Mouse (Mus musculus) cerebellum, adult 9-11 months (tissue): ENCODE results near the gene Rbms3.

Source experiments
- DNase-seq: peaks from one replicate; pipeline ENCODE4 v3.0.0; 2022

Gene Rbms3

DNA sequence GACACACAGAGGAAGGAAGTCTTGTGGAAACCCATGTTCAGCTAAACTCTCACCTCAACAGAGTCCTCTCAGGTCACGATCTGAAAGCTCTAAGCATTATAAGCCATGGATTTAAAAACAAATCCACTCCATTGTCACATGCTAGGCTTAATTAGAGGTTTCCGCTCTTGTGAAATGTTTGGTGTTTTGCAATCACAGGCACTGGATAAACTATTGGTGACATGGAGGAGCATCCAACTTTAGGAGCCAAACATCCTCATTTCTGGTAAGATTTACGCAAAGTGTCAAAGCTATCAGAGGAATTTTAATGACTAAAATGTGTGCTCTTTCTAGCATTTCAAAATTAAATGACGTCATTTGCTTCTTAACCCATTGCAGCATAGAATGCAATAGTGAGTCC lies 821.3 kb downstream of the Rbms3 start:
- DNase-seq, result no peak

DNA sequence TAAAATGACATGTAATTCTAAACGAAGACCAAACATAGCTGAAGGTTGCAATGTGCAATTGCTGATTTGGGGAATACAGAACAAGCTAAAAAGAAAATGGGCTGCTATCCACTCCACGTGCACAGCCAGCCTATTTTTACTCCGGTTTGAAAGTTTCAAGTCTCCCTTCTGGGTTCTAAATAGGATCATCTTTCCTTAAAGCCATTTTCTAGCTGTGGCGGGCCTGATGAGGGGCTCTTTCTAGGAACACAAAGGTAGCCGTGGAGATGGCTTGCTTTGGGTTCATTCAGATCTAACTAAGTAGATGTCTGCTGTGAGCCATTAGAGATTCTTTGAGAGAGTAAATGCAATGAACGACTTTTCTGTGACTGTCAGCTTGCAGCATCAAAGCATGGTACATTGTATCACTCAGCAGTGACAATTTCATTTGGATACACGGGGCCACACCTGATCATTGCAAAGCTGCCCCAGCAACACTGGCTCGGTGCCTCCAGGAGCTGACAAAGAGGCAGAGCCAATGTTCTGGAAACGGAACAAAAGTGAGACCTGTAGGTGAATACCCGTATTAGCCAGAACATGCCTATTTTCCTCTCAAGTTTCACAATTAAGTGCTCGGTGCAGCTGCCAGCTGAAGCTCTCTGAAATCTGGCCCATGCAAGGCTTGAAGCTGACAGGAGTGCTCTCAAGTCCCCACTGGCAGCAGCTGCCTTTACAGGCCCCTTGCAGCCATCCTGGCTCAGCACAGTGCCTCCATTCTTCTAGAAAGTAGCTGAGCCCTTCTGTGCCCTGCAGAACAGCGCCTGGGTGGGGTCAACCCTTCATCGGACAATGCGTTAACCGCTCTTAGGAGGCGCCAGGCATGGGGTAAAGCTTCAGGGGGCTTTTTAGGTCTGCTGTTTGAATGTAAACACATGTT lies 822.3 kb downstream of the Rbms3 start:
- DNase-seq, result no peak

DNA sequence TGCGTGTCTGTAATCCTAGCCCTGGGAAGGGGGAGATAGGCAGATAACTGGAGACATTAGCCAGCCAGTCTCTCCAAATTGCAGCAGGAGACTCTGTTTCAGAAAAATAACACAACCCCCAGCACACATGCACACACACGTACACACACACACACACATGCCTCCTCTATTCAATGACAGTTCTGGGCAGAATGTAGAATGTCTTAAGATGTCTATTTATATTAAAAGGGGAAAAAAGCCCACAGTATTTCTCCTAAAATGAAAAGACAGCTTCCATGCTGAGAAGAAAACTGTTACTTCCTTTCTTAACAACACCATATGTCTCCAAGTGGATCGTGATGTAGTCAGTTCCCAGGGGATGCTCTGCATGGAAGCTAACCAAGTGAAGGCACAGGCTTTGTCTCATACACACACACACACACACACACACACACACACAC lies 826.4 kb downstream of the Rbms3 start:
- DNase-seq, result no peak

DNA sequence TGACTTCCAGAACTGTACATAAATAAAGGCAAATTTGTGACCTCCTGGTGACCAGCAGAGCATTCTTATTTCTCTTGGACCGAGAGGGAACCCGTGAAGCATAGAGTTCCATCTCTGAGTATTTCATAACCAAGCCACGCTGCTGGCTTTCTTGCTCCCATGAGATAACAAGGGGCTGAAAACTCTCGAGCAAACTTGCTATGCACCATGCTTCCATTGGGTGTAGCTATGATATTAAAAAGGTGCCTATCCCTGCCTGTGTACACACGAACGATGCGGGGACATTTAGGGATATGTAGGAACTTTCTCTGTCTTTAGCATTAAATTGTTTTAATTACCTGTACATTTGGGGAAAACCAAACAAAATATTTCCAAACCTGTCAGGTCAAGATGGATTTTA lies 827.1 kb downstream of the Rbms3 start:
- DNase-seq, result no peak

DNA sequence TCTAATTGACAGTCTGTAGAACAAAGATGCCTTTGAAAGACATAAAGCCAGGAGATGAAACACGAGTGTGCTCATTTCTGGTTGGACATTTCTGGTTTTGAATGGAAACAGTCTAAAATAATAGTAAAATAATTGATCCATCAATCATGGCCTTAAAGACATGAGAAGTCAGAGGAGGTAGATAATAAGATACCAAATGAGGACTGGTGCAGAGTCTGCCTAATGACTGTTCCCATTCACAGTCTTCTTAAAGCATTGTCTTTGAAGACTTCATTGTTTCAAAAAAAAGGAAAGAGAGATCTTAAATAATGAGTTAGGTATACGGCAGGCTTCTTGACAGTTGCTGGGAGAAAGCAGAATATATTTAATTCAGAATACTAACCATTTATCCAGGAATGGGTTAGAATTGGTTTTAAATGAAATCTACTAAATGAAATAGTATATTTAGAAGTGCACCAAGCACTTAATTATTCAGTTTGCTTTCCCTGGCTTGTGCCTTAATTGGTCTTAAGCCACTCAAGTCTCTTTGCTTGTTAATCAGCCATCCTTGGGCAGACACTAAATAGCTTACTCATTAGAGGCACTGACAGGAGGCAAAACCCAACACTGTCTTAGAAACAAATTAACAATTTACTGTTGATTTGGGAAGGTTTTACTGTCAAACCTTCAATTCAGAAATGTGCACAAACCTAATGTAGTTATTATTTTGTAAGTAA lies 834.3 kb downstream of the Rbms3 start:
- DNase-seq, result no peak

DNA sequence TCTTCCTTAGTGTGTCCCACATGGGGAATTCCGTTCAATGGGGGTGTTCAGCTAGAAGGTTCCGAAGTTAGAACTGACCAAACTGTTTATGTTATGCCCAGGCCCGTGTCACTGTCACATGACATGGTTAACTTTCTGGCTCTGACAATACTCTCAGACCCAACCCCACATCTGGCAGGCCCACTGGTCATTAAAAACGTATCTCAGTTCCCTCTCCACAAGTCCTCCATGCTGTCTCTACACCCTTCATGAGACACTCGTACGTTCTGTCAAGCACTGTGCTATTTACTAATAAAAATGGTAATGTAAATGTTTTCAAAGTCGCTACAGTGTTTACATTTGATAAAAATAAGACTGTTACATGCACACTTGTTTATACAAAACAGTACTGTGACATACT lies 837.9 kb downstream of the Rbms3 start:
- no peak for DNase-seq

DNA sequence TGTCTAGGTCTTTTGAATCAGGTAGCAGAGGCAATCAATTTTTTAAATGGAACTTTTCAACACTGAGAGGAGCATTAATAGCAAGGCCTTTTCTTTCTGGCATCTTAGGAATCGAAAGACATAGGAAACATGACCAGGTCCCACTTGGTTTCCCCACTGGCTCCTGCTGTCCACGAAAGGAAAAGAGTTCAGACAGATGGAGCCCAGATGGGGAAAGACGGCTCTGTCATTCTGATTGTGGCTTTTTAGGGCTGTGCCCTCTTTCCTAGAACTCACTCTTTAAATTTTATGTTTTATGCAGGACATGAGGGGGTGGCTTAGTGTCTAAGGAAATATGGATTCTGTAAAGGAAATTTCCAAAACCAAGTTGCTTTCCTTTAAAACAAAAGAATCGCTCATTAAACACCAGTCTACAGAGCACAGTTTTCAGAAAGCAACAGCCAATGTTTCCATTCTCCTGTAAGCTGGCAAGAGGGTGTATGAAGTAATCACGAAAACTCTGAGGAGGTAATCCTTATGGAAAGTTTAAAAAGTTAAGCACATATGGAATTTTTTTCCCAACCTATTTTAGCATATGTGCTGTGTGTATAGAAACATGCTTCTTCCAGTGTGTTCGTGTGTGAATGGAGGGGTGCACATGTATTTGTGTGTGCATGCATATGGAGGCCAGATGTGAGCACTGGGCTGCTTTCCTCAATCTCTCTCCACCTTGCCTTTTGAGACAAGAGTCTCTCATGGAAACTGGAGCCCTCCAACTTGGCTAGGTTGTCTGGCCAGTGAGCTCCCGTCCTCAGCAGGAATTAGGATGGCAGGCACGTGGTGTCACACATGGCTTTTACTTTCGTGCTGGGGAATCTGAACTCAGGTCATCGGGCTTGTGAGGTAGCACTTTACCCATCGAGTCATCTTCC lies 843.3 kb downstream of the Rbms3 start:
- DNase-seq, result no peak

DNA sequence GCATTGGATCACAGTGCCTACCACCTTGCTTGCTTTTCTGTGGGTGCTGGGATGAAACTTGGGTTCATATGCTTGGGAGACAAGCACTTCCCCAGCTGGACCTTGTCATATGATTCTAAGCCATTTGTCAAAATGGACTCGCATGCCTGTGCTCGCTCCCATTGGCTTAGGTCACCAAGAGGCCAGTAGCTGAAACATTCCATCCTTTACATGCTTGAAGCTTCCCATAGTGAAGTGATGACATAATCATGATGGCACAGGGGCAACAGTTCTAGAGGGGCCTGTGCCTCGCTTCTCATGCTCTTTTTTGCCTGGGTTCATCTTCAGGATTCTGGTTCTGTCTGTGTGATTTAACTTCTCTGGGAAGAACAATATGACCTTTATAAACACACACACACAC lies 857.9 kb downstream of the Rbms3 start:
- DNase-seq, result no peak

DNA sequence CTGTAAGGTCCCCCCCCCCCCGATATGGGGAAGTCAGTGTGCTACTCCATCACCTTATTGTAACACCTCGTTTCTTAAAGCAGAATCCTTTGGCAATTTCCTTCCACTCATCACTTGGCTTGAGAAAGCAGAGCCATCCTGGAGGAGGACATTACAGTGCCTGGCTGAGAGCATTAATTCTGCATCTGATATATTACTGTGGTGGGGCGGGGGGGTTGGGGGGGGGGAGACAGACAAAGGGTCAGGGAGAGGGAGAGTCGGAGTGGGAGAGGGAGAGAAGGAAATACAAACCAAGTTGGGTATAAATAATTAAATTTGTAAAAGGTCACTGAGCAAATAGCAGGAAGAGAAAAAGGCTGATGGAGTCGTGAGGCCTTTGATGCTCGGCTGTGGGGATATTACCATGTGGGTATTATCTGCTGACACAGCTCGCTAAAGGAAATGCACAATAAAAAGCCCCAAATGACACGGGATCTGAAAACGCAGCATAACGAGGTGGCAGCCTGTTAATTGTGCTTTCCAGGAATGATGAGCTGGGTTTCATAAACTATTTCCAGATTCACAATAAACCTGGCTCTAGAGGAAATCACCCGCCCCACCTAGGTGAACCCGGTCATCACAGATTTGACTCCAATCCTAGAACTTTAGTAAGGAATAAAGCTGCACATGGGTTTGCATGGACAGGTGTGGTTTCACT lies 860.2 kb downstream of the Rbms3 start:
- DNase-seq, result no peak

DNA sequence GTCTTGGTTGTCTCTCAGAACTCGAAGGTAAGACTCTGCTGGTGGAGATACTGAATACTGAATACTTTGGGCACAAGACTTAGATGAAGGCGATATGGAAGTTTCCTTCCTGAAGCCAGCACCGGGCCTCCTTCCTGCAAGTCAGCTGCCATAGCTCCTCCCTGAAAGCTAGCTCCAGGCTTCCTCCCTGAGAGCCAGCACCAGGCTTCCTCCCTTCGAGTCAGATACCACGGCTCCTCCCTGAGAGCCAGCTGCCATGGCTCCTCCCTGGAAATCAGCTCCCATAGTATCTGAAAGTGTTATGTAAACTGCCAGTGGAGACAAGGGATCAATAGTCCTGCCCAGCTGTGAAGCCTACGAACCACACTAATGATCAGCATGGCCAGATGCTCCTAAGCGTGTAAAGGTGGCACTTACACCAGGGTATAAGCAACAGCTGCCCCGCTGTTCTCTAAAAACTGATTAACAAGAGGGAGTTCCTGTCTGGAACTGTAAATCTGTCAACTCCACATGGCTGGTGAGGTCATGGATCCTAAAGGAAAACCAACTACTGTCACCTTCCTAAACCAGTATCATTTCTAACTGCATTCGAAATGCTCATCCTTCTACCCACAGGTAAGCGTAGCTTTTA lies 867.2 kb downstream of the Rbms3 start:
- DNase-seq, result no peak

DNA sequence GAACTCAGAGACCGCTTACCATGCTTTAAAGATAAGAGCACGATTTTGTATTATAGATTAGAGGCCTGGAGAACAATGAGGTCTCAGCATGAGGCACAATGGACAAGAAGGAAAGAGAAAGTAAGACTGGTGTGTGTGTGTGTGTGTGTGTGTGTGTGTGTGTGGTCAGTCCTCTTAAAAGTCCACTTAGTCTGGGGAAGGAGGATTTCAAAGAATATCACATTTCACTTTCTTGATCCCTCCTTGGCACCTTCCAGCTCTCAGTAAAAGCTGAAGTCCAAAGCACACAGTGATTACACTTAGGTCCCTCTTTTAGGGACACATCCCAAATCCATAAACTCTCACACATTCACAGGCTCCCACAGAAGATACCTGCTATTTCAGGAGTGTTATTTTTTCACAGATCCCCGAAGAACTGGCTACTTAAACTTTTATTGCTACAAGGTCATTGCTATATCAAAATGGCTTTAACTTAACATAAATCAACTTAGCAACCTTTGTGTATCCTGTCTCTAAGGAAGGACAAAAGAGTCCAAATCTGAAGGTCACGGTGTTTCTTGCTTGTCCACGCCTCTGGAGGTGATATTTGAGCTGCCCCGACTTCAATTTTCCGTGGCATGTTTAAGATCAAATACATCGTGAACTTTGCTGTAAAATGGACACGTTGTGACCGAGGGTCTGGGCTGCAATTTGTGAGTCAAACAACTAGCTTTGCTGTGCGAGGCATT lies 880.7 kb downstream of the Rbms3 start:
- no peak for DNase-seq

DNA sequence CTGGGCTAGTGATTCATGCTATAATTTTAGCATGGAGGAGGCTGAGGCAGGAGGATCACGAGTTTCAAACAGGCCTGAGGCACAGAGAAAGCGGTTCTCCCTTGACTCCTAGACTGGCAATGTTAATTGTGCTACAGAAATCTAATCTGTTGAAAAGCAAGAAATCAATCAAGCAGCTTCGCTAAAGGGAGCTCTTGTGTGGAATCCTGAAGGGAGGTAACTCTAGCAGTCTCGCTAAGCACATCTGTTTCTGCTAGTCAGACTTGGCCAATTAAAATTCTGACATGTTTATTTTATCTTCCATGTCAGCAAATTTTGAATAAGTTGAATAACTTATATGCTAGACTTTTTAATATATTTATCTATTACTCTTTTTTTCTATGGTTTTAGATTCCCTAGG lies 881.4 kb downstream of the Rbms3 start:
- DNase-seq, result no peak

DNA sequence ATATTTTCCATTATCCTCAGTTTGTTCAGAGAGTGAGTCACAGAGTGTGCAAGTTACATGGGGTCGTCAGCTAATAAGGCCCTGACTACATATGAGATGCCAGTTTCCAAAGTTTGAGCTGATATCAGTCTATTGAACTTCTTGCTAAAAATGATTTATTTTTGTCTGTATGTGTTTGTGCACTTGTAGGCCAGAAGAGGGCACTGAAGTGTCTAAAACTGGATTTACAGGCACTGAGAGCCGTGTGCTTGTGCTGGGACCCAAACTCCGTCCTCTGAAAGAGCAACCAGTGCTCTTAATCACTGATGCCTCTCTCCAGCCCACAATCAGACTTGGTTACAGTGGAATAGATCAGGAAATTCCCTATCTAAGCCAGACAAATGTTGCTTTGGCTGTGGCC lies 882.8 kb downstream of the Rbms3 start:
- no peak for DNase-seq

DNA sequence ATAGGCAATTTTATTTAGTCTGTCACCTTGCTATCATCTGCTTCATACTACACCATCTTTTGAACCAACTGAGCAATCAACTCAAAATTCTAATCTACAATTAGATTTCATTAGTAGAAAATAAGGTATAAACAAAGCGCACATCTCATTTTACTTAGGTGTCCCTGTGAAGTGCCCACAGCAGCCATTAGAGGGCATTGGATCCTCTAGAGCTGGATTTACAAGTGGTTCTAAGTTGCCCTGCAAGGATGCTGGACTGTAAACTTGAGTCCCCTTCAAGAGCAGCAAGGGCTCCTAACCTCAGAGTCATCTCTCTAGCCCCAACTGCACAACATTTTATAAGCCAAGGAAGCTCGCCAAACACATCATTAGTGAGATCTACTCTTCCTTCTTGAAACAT lies 891.9 kb downstream of the Rbms3 start:
- no peak for DNase-seq

DNA sequence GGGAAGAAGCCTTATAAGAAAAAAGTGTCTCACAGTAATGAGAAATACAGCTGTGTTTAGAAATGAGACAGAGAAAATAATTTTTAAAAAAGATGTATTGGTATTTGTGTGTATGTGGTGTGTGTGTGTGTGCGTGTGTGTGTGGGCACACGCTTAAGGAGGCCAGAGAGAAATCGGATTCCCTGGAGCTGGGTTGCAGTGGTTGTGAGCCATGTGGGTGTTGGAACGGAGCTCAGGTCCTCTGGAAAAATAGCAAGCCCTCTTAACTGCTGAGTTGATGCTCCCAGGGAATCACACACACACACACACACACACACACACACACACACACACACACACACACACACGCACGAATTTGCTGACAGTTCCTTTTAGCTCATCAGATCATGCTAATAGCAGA lies 900.5 kb downstream of the Rbms3 start:
- no peak for DNase-seq

DNA sequence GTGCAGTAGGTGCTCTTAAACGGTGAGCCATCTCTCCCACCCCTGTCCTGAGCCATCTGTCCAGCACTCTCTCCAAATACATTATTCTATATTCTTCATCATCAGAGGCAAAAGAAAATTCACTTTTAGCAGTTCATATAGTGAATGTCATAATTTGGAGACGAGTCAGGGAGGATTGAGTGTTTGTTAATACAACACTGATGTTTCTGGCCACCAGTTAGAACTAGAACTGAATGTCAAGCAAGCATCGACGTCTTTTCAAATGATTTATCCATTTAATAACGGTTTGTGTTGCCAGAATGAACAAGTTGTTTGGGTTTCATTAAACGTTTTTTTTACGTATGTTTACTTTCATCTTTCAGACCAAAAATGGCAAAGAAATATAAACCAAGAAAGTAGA lies 901.1 kb downstream of the Rbms3 start:
- DNase-seq, result no peak

DNA sequence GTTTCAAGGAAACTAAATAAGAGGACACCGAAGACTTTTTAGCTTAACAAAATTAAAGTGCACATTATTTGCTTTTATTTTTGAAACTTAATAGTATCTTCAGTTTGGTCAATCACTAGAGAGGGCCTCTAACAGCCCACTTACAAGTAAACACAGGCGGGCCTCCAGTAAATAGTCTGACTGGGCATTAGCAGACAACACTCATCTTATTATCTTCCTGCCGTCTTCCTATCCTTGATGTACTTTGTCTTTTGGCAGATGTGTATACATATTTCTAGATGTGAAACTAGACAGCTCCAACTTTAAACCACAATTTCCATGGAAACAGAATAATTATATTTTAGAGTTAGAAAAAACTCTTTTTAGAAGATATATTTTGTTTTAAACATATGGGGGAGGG lies 901.6 kb downstream of the Rbms3 start:
- DNase-seq, result no peak

DNA sequence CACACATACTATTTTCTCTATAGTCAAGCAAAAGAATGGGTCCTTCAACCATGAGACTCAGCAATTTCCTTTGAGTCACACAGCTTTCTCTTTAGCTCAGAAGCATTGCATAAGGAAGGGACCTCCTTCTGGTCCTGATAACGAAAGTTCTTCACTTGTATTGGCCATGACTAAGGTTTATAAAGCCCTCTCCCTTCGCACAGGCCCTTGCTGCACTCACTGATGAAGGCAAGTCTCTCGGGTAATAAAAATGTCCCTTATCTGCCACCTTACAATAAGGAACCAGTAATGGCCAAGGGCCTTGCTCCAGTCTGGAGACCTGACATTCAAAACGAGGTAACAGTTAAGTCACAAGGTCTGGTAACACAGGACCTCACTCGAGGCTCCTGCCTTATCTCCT lies 905.1 kb downstream of the Rbms3 start:
- no peak for DNase-seq

DNA sequence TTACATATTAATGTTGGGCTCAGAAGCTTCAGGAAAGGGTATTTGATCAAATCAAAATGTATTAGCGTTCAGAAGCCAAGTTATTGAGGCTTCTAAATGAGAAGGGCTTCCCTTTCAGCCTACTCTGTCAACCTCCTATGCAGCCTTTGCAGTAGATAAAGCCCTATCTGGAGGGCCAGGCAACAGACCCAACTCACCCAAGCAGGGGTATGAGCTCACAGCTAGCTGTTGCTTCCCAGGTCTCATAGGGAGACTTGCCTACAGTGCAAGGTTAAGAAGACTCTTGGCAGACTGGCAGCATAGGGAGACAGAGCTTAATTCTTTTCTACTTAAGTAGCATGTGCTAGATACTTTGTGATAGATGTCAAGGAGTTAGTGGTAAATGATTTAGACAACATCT lies 926.6 kb downstream of the Rbms3 start:
- DNase-seq, result no peak

DNA sequence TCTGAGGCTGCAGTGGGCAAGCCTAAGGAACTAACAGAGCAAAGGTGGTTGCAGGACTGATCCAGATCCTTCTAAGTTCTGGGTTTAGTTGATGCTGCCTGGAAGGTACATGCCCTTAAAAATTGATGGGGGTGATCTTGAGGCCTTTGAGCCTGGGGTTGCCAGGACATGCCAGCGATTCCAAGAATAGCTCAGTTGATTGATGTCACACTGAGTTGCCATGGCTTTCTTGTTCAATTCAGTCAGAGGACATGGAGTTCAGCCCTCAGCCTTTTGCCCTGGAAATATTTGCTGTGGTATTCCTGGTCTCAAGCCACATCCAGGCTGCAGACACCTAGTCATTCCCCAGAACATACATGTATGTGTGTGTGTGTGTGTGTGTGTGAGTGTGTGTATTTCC lies 927.1 kb downstream of the Rbms3 start:
- DNase-seq, result no peak

DNA sequence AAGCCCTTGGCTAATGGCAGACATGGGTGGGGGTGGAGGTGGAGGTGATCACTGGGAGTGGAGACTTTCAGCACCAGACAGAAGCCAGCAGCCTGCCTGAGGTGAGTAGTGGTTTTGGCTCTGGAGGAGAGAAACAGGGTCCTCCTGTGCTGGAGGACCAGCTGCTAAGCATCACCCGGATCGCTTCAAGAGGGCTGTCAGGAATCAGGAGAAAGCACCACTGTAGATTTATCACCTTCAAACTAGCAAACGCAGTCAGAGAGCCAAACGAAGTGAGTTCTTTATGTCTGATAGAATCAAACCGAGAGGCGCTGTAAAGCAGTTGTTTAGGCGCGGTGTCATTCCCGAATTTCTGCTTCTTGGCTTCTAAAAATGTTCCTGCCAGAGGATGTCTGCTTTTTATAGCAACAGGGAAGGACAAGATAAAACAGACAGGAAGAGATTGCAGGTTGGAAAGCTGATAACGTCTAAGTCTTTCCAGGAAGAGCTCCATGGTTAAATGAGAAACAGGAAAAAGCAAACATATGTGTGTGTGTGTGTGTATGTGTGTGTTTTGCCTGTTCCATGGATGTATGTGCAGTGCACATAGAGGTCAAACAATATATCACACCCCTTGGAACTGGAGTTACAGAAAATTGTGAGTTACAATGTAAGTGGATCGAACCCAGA lies 928.1 kb downstream of the Rbms3 start:
- DNase-seq, result no peak
